Mouse (Mus musculus) embryo, embryonic 10.5 days (tissue): ENCODE measurements around the gene Rptor.

ENCODE experiments used
- DNase-seq: peaks from one replicate; pipeline ENCODE4 v3.0.0-alpha.2; 2015; ENCODE audit warnings: low spot score

Rptor gene

GRCm38 (mm10) chr11:119863421-119863821 lies 260.7 kb downstream of the Rptor start:
- peak; percentile 40 for DNase-seq

- no peak for DNase-seq
Observed at GRCm38 (mm10) chr11:119866837-119867236, 264.1 kb downstream of the Rptor start.

GRCm38 (mm10) chr11:119868138-119868537 lies 265.4 kb downstream of the Rptor start:
- no peak for DNase-seq

GRCm38 (mm10) chr11:119868556-119868955 lies 265.9 kb downstream of the Rptor start:
- DNase-seq, result no peak

GRCm38 (mm10) chr11:119871141-119871540 lies 268.4 kb downstream of the Rptor start:
- DNase-seq, result no peak

GRCm38 (mm10) chr11:119873643-119874042 lies 270.9 kb downstream of the Rptor start:
- no peak for DNase-seq

- no peak for DNase-seq
Observed at GRCm38 (mm10) chr11:119874841-119875240, 272.1 kb downstream of the Rptor start.

GRCm38 (mm10) chr11:119875685-119876084 lies 273.0 kb downstream of the Rptor start:
- DNase-seq, result no peak

- DNase-seq, result no peak
Observed at GRCm38 (mm10) chr11:119877124-119877523, 274.4 kb downstream of the Rptor start.

- no peak for DNase-seq
Observed at GRCm38 (mm10) chr11:119879573-119879972, 276.9 kb downstream of the Rptor start.

GRCm38 (mm10) chr11:119883646-119884045 lies 280.9 kb downstream of the Rptor start:
- no peak for DNase-seq

GRCm38 (mm10) chr11:119889966-119890365 lies 287.3 kb downstream of the Rptor start:
- DNase-seq, result no peak

GRCm38 (mm10) chr11:119891601-119892215 lies 289.0 kb downstream of the Rptor start:
- no peak for DNase-seq

- DNase-seq, result no peak
Observed at GRCm38 (mm10) chr11:119893667-119894236, 291.0 kb downstream of the Rptor start.

GRCm38 (mm10) chr11:119894634-119895033 lies 291.9 kb downstream of the Rptor start:
- no peak for DNase-seq

GRCm38 (mm10) chr11:119897041-119897440 lies 294.3 kb downstream of the Rptor start:
- DNase-seq, result no peak

- DNase-seq, result no peak
Observed at GRCm38 (mm10) chr11:119898976-119899375, 296.3 kb downstream of the Rptor start.

- DNase-seq, result no peak
Observed at GRCm38 (mm10) chr11:119901174-119901573, 298.5 kb downstream of the Rptor start.

- DNase-seq, result no peak
Observed at GRCm38 (mm10) chr11:119902891-119903290, 300.2 kb downstream of the Rptor start.

- peak; percentile 87 for DNase-seq
Observed at GRCm38 (mm10) chr11:119904621-119905286, 302.0 kb downstream of the Rptor start.

- DNase-seq, result no peak
Observed at GRCm38 (mm10) chr11:119905794-119906193, 303.1 kb downstream of the Rptor start.

GRCm38 (mm10) chr11:119907006-119907650 lies 304.4 kb downstream of the Rptor start:
- no peak for DNase-seq

GRCm38 (mm10) chr11:119907711-119908110 lies 305.0 kb downstream of the Rptor start:
- DNase-seq, result no peak
